Mouse (Mus musculus): ENCODE measurements at regions not wholly inside any gene's neighbourhood (a gene's known extent, or its start where the extent isn't known, plus 50 kb on each side); places are given as distances from the start of the nearest gene placed in this dataset.

GRCm38 (mm10) chr16:49578976-49579375 lies 120.1 kb upstream of the Ift57 start:
- no peak for DNase-seq (ENCODE audit: low spot score in 2 of 2)

GRCm38 (mm10) chr16:49580708-49581107 lies 118.3 kb upstream of the Ift57 start:
- no peak for DNase-seq (ENCODE audit: low spot score in 2 of 2)

- no peak for DNase-seq (ENCODE audit: low spot score in 2 of 2)
These were observed 92.5 kb upstream of the Ift57 start for GRCm38 (mm10) chr16:49606500-49606899.

- DNase-seq (ENCODE audit: low spot score in 2 of 2) = no peak
These were observed 84.2 kb upstream of the Ift57 start for GRCm38 (mm10) chr16:49614801-49615200.

- DNase-seq (ENCODE audit: low spot score in 2 of 2) = no peak
These were observed 83.6 kb upstream of the Ift57 start for GRCm38 (mm10) chr16:49615342-49616020.

GRCm38 (mm10) chr16:49616263-49616872 lies 82.7 kb upstream of the Ift57 start:
- no peak for DNase-seq (ENCODE audit: low spot score in 2 of 2)

GRCm38 (mm10) chr16:49633502-49633901 lies 65.5 kb upstream of the Ift57 start:
- no peak for DNase-seq (ENCODE audit: low spot score in 2 of 2)

GRCm38 (mm10) chr16:49635506-49635905 lies 63.5 kb upstream of the Ift57 start:
- no peak for DNase-seq (ENCODE audit: low spot score in 2 of 2)

- DNase-seq (ENCODE audit: low spot score in 2 of 2) = no peak
These were observed 62.6 kb upstream of the Ift57 start for GRCm38 (mm10) chr16:49636467-49636866.

- DNase-seq (ENCODE audit: low spot score in 2 of 2) = no peak
These were observed 56.3 kb upstream of the Ift57 start for GRCm38 (mm10) chr16:49642696-49643095.

- no peak for DNase-seq (ENCODE audit: low spot score in 2 of 2)
These were observed 54.6 kb upstream of the Ift57 start for GRCm38 (mm10) chr16:49644416-49644815.

- DNase-seq (ENCODE audit: low spot score in 2 of 2) = no peak
These were observed 52.6 kb upstream of the Ift57 start for GRCm38 (mm10) chr16:49646479-49646878.
